Mouse (Mus musculus) retina, postnatal 7 days (tissue): ENCODE data around the gene Mettl1.
"Not testable (repeated sequence)": the region's sequence is repeated elsewhere in the genome, so short reads cannot be mapped to it uniquely, and the experiment has no call there.

Source experiments
- DNase-seq: peaks from one replicate; pipeline ENCODE4 v3.0.0-alpha.2; 2012; ENCODE audit warnings: low read depth, low spot score

Mettl1 gene

GRCm38 (mm10) chr10:127047954-127048353 is 6.7 kb downstream of the Mettl1 start, which contains the start of gene Cyp27b1:
Cyp27b1 (plus strand) TSS chr10:127048250.
- no peak for DNase-seq

- no peak for DNase-seq
Observed at GRCm38 (mm10) chr10:127048608-127049394, 7.6 kb downstream of the Mettl1 start.

- no peak for DNase-seq
Observed at GRCm38 (mm10) chr10:127049395-127050118, 8.3 kb downstream of the Mettl1 start.

GRCm38 (mm10) chr10:127050119-127050474 is 8.9 kb downstream of the Mettl1 start:
- no peak for DNase-seq

GRCm38 (mm10) chr10:127054646-127055045 is 13.4 kb downstream of the Mettl1 start:
- no peak for DNase-seq

- DNase-seq, result no peak
Observed at GRCm38 (mm10) chr10:127055406-127055805, 14.2 kb downstream of the Mettl1 start.

GRCm38 (mm10) chr10:127056490-127056889 is 15.3 kb downstream of the Mettl1 start:
- DNase-seq, result no peak

- peak; percentile 87 for DNase-seq
Observed at GRCm38 (mm10) chr10:127058161-127058560, 16.9 kb downstream of the Mettl1 start.

GRCm38 (mm10) chr10:127058708-127059107 is 17.5 kb downstream of the Mettl1 start:
- DNase-seq, result no peak

GRCm38 (mm10) chr10:127059174-127059967 is 18.2 kb downstream of the Mettl1 start:
- no peak for DNase-seq

- peak; percentile 57 for DNase-seq
Observed at GRCm38 (mm10) chr10:127059968-127060916, 19.0 kb downstream of the Mettl1 start, which contains the start of gene March9. March9 (minus strand) TSS chr10:127060184.

- DNase-seq, result no peak
Observed at GRCm38 (mm10) chr10:127061085-127061484, 19.9 kb downstream of the Mettl1 start.

- no peak for DNase-seq
Observed at GRCm38 (mm10) chr10:127061513-127061912, 20.3 kb downstream of the Mettl1 start.

- DNase-seq, result not testable (repeated sequence)
Observed at GRCm38 (mm10) chr10:127062101-127062500, 20.9 kb downstream of the Mettl1 start.

- DNase-seq, result no peak
Observed at GRCm38 (mm10) chr10:127062503-127062902, 21.3 kb downstream of the Mettl1 start.

- peak; percentile 96 for DNase-seq
Observed at GRCm38 (mm10) chr10:127063239-127063872, 22.1 kb downstream of the Mettl1 start, which contains the start of gene Cdk4. Cdk4 (plus strand) TSS chr10:127063534.

GRCm38 (mm10) chr10:127063913-127064870 is 23.0 kb downstream of the Mettl1 start:
- no peak for DNase-seq

- DNase-seq, result no peak
Observed at GRCm38 (mm10) chr10:127065981-127066380, 24.8 kb downstream of the Mettl1 start.

GRCm38 (mm10) chr10:127066519-127067018 is 25.4 kb downstream of the Mettl1 start:
- no peak for DNase-seq
